Mouse (Mus musculus) ES-E14 (cell line): Measurements from ENCODE around the gene Pitpnm3. TPM values are rescaled to one million over a fixed set of nuclear protein-coding genes. Genes with fewer than 3 reads are reported as not detected.

ENCODE experiments used
- DNase-seq: peaks from one replicate; pipeline ENCODE4 v3.0.0-alpha.2; 2013; ENCODE audit warnings: low read depth, low spot score
- H3K27ac ChIP-seq: 2 replicates; pipeline ENCODE4 v1.5.1; 2012; ENCODE audit warnings: low read depth, mild to moderate bottlenecking, low read length, moderate library complexity, mixed read lengths; ENCODE audit not compliant: poor library complexity, insufficient read depth, severe bottlenecking
- H3K36me3 ChIP-seq: 2 replicates; pipeline ENCODE4 v1.6.1; 2012; ENCODE audit warnings: mild to moderate bottlenecking, low read length, moderate library complexity, mixed read lengths; ENCODE audit not compliant: control insufficient read depth, poor library complexity, insufficient read depth, severe bottlenecking
- H3K4me1 ChIP-seq, 2 experiments: fragments of 150-350 bp in 1 of 2; sonication (generic) in 1 of 2; 2 replicates each; pipeline ENCODE4 v1.6.1; 2012; ENCODE audit warnings: low read length in 2 of 2, mild to moderate bottlenecking in 1 of 2, mixed read lengths in 1 of 2; ENCODE audit not compliant: control insufficient read depth in 2 of 2, insufficient read depth in 2 of 2, poor library complexity in 1 of 2
- H3K4me3 ChIP-seq, 2 experiments: fragments of 150-350 bp in 1 of 2; sonication (generic) in 1 of 2; 2 replicates each; pipeline ENCODE4 v1.5.1; 2012; ENCODE audit warnings: low read length in 2 of 2, low read depth in 1 of 2, mild to moderate bottlenecking in 1 of 2, mixed read lengths in 1 of 2; ENCODE audit not compliant: insufficient read depth in 1 of 2, poor library complexity in 1 of 2, severe bottlenecking in 1 of 2
- H3K9ac ChIP-seq: 2 replicates; pipeline ENCODE4 v1.6.1; 2012; ENCODE audit warnings: low read depth, mild to moderate bottlenecking, low read length, mixed read lengths; ENCODE audit not compliant: poor library complexity, insufficient read depth, severe bottlenecking
- H3K9me3 ChIP-seq: fragments of 150-350 bp; sonication (generic); 2 replicates; pipeline ENCODE4 v1.6.1; 2012; ENCODE audit warnings: low read depth, mild to moderate bottlenecking, low read length; ENCODE audit not compliant: control insufficient read depth, insufficient read depth
- CHD2 ChIP-seq: IDR thresholded peaks from 2 replicates; pipeline ENCODE4 v1.6.1; 2014; ENCODE audit warnings: mild to moderate bottlenecking, low read depth, low read length, inconsistent platforms
- HCFC1 ChIP-seq: IDR thresholded peaks from 2 replicates; pipeline ENCODE4 v1.6.1; 2012; ENCODE audit warnings: low read length, inconsistent platforms, borderline replicate concordance; ENCODE audit not compliant: insufficient read depth
- MAFK ChIP-seq: IDR thresholded peaks from 2 replicates; pipeline ENCODE4 v1.6.1; 2014; ENCODE audit warnings: mild to moderate bottlenecking, low read depth, low read length, inconsistent platforms; ENCODE audit not compliant: insufficient read depth
- ZC3H11A ChIP-seq: IDR thresholded peaks from 2 replicates; pipeline ENCODE4 v1.6.1; 2012; ENCODE audit warnings: low read depth, mild to moderate bottlenecking, inconsistent platforms, low read length, borderline replicate concordance
- ZNF384 ChIP-seq: IDR thresholded peaks from 2 replicates; pipeline ENCODE4 v1.6.1; 2012; ENCODE audit warnings: low read depth, low read length, inconsistent platforms
- in situ Hi-C, 2 experiments: fragments of 600-800 bp; cut with MboI; formaldehyde crosslinking; loops; one replicate each; pipeline ENCODE4 v1.15.1; 2025; ENCODE audit warnings: low sequenced_read_pairs in 2 of 2, inconsistent platforms in 1 of 2; ENCODE audit not compliant: unreplicated experiment in 2 of 2
- total RNA-seq: library from RNA; depleted of rRNA; stranded (reverse); fragments of 300-350 nt; gene quantifications from 2 replicates; pipeline ENCODE4 v1.2.3, GENCODE M21; 2012

Gene Pitpnm3
- total RNA-seq, 1 experiment, result 0.36 TPM

GRCm38 (mm10) chr11:72127450-72128189, 8.0 kb downstream of the Pitpnm3 start:
- H3K4me3 ChIP-seq, result no peak overlapping the region
- TF ChIP-seq MAFK (no peak), CHD2 (no peak), HCFC1 (no peak), ZNF384 (no peak), ZC3H11A (no peak)
- H3K27ac ChIP-seq, result no peak overlapping the region
- DNase-seq, result no peak
- H3K9me3 ChIP-seq, result no peaks in the 10 kb centered on the region
- peaks cover 0 to 11% of the 10 kb centered on the region in 2 experiments; a peak in 1 of 4 replicates for H3K4me1 ChIP-seq
- no peak overlapping the region for H3K9ac ChIP-seq
- no peaks in the 10 kb centered on the region for H3K36me3 ChIP-seq
- in situ Hi-C loops, result no loop called here

DNA sequence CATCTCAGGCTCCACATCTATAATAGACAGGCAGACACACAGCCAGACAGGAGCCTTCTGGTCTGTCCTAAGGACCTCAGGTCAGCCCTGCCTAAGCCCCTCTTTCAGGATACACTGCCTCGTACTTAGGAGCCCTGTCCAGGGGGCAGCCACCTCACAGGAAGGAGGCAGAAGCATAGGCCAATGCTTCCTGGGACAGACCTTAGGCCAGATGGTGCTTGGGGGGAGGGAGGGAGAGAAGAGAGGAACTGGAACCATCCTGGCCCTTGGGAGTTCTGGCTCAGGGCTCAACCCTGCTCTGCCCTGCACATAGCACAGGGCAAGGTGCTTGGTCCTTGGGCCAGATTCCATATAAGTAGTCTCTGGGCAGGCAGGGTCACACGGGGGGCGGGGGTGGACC, 9.8 kb downstream of the Pitpnm3 start:
- no peak overlapping the region for H3K27ac ChIP-seq
- H3K4me3 ChIP-seq, result no peak overlapping the region
- H3K36me3 ChIP-seq, result no peaks in the 10 kb centered on the region
- no peaks in the 10 kb centered on the region for H3K9me3 ChIP-seq
- H3K4me1 ChIP-seq, result peaks cover 0 to 6% of the 10 kb centered on the region in 2 experiments; a peak in 1 of 4 replicates
- no peak for DNase-seq
- TF ChIP-seq CHD2, result no peak
- no peak for TF ChIP-seq HCFC1
- no peak for TF ChIP-seq ZNF384
- no peak for TF ChIP-seq ZC3H11A
- no peak for TF ChIP-seq MAFK
- in situ Hi-C loops, result no loop called here
- no peak overlapping the region for H3K9ac ChIP-seq

DNA sequence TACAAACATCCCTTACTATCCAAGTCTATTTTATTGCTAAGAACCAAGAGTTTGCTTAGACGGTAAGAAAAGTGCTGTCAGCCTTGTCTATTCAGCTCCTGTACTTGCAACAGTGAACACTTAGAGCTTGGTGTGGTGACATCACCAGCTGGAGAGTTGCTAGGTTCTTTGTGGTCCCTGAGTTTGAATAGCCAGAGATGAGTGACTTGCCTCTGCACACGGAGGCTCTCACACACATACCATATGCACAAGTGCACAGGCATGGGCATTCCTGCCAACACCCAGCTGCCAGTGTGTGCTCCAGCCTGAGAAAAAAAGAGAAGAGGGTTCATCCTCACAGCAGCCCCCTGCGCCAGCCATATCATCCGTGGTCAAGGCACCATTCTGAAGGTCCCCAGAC, 12.0 kb downstream of the Pitpnm3 start:
- Histone ChIP-seq H3K27ac (no peak overlapping the region), H3K9me3 (no peaks in the 10 kb centered on the region), H3K4me3 (no peak overlapping the region), H3K4me1 (no peaks in the 10 kb centered on the region), H3K9ac (no peak overlapping the region), H3K36me3 (no peaks in the 10 kb centered on the region)
- no peak for TF ChIP-seq ZNF384
- no peak for TF ChIP-seq HCFC1
- no peak for TF ChIP-seq MAFK
- no peak for TF ChIP-seq ZC3H11A
- no peak for TF ChIP-seq CHD2
- in situ Hi-C loops, result no loop called here
- DNase-seq, result no peak

DNA sequence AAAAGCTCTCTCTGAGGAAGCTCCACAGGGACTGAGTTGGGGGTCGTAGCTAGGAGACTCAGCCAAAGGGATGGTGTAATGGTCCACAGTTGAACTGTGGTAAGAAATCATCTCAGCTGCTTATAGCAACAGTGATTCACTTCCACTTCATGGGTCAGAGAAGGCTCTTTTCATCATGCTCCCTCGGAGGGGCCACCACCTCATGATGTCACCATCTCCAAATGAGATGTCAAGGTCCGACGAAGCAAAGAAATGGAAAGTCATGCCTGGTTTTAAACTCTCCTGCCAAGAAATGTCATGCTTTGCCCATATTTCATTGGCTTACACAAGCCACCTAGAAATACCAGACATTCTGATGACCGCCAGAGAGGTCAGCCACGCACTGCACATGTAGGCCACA, 15.2 kb downstream of the Pitpnm3 start:
- H3K27ac ChIP-seq, result no peak overlapping the region
- no peak overlapping the region for H3K4me3 ChIP-seq
- no peak overlapping the region for H3K9ac ChIP-seq
- no peaks in the 10 kb centered on the region for H3K4me1 ChIP-seq
- H3K36me3 ChIP-seq, result no peaks in the 10 kb centered on the region
- in situ Hi-C loops, result no loop called here
- no peak for DNase-seq
- no peak for TF ChIP-seq ZNF384
- no peak for TF ChIP-seq MAFK
- TF ChIP-seq HCFC1, result no peak
- TF ChIP-seq ZC3H11A, result no peak
- no peak for TF ChIP-seq CHD2
- no peaks in the 10 kb centered on the region for H3K9me3 ChIP-seq
